In the genomic region with DNA sequence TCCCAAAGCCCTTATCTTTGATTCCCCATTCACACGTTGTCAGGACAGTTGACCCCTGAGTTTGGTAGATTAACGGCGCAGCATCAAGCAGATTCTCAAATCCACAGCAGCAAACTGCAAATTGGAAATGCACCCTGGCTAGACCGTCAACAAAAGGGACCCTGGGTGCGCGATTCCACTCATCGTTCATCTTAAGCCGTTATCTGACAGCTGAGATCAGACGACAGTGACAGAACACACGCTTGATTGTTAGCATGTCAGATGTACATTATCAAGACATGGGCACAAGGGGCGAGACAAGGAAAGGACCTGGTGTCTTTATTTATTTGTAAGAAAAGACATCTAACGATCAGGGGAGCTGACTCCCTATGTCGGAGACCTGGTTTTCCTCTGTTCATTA, we compare ENCODE assay signal across 13 mouse cellular contexts. TPM values are rescaled to one million over a fixed set of nuclear protein-coding genes. Genes with fewer than 3 reads are reported as not detected.
A peak's percentile ranks its signal among the peaks of the same experiment; 100 is the strongest.
DNase-seq lines count a peak whose midpoint lies in the region; ATAC-seq and TF ChIP-seq lines count a peak whose summit lies in the region.
"Had no signal": no experiment of that assay in that cellular context is flagged by ENCODE, and none has a peak within 500 bp of the region (broad histone marks: within the 10 kb centered on the region; RNA-seq: fewer than 3 reads in every experiment).

No protein-coding gene starts in this region.

- peak overlapping the region; percentile 51 for H3K4me2 ChIP-seq in forebrain, embryonic 13.5 days
- peak overlapping the region; percentile 52 for H3K4me2 ChIP-seq in midbrain, embryonic 16.5 days (ENCODE audit: low read length)
- H3K4me2 ChIP-seq: intestine, embryonic 15.5 days had no signal

- H3K9ac ChIP-seq in forebrain, embryonic 13.5 days: peak overlapping the region; percentile 40
- H3K9ac ChIP-seq in midbrain, embryonic 16.5 days (ENCODE audit: low read depth, low read length): no peak overlapping the region
- H3K9ac ChIP-seq: intestine, embryonic 15.5 days; liver, embryonic 14.5 days had no signal

- peaks cover 5% of the 10 kb centered on the region; the same call in 1 of the 2 replicates for H3K4me1 ChIP-seq in forebrain, embryonic 13.5 days
- H3K4me1 ChIP-seq in midbrain, embryonic 16.5 days (ENCODE audit: control insufficient read depth, insufficient read depth, low read length): no peaks in the 10 kb centered on the region
- H3K4me1 ChIP-seq: intestine, embryonic 15.5 days had no signal

- H3K36me3 ChIP-seq in forebrain, embryonic 13.5 days (ENCODE audit: poor library complexity, severe bottlenecking): no peaks in the 10 kb centered on the region
- H3K36me3 ChIP-seq in midbrain, embryonic 16.5 days (ENCODE audit: control insufficient read depth, insufficient read depth, low read length): no peaks in the 10 kb centered on the region
- H3K36me3 ChIP-seq: intestine, embryonic 15.5 days had no signal

- peak overlapping the region; percentile 17; the same call in 1 of the 2 replicates for H3K4me3 ChIP-seq in layer of hippocampus, adult 2 months
- peak overlapping the region; percentile 23 for H3K4me3 ChIP-seq in forebrain, embryonic 13.5 days
- peak overlapping the region; percentile 30 for H3K4me3 ChIP-seq in midbrain, embryonic 16.5 days (ENCODE audit: low read depth, low read length)
- H3K4me3 ChIP-seq: intestine, embryonic 15.5 days had no signal

- peak; percentile 62 for ATAC-seq in forebrain, embryonic 13.5 days
- no peak for ATAC-seq in midbrain, embryonic 16.5 days
- ATAC-seq: intestine, embryonic 15.5 days had no signal

- TF ChIP-seq CTCF in layer of hippocampus, adult 2 months (conservative IDR thresholded peaks at IDR 0.05): no peak

- WGBS in forebrain, embryonic 13.5 days: 27% methylated on average over 13 of the region's 13 CpGs
- 29% methylated on average over 13 of the region's 13 CpGs for WGBS in midbrain, embryonic 16.5 days

- DNase-seq in embryo, embryonic 10 days (ENCODE audit: low spot score): peak; percentile 13
- DNase-seq in embryo, embryonic 9.5 days (ENCODE audit: extremely low spot score): no peak
- DNase-seq in layer of hippocampus, adult 2 months (ENCODE audit: low spot score in 2 of 2): peak in 1 of 2 experiments; percentile 9
- DNase-seq in layer of hippocampus, adult 8-10 months (ENCODE audit: low spot score in 2 of 2): no peak
- DNase-seq in gastrocnemius, postnatal 25 days: no peak
- DNase-seq in cerebellum, adult 9-11 months: no peak
- DNase-seq: kidney, postnatal 4 days had no signal

- H3K27ac ChIP-seq in layer of hippocampus, adult 2 months: no peak overlapping the region
- H3K27ac ChIP-seq in forebrain, embryonic 13.5 days: peak overlapping the region; percentile 70
- H3K27ac ChIP-seq in midbrain, embryonic 16.5 days (ENCODE audit: low read length): peak overlapping the region; percentile 17; the same call in 1 of the 2 replicates
- H3K27ac ChIP-seq: intestine, embryonic 15.5 days; liver, embryonic 14.5 days had no signal

- H3K27me3 ChIP-seq in forebrain, embryonic 13.5 days: no peaks in the 10 kb centered on the region
- no peaks in the 10 kb centered on the region for H3K27me3 ChIP-seq in midbrain, embryonic 16.5 days (ENCODE audit: control insufficient read depth, insufficient read depth, low read depth, low read length)
- H3K27me3 ChIP-seq: intestine, embryonic 15.5 days had no signal

- H3K9me3 ChIP-seq in forebrain, embryonic 13.5 days (replicated peaks): no peaks in the 10 kb centered on the region
- no peaks in the 10 kb centered on the region for H3K9me3 ChIP-seq in midbrain, embryonic 16.5 days (replicated peaks; ENCODE audit: control insufficient read depth, low read length, poor library complexity, severe bottlenecking)
- H3K9me3 ChIP-seq: intestine, embryonic 15.5 days had no signal

RNA-seq across cellular contexts. Expression of gene Epha3, which starts 39.5 kb away (rescaled TPM):
- 10 to 100 TPM; 17.5 to 17.6 TPM for total RNA-seq in layer of hippocampus, adult 2 months (2021)
- total RNA-seq in layer of hippocampus, adult 8-10 months (2022): 10 to 100 TPM; 13.5 to 17.9 (median 15.4) TPM
- polyA plus RNA-seq in forebrain, embryonic 13.5 days (2015; fragmentation: Nextera tagmentation; extraction: Ambion mirVana): 86.5 and 88.2 TPM in 2 replicates
- 16.8 and 24.7 TPM in 2 replicates for polyA plus RNA-seq in midbrain, embryonic 16.5 days (2015; fragmentation: Nextera tagmentation; extraction: Ambion mirVana)
- total RNA-seq in gastrocnemius, postnatal 25 days (2021): under 1 TPM; 0.59 to 0.67 TPM
- total RNA-seq: common myeloid progenitor, adult 5-6 weeks; megakaryocyte-erythroid progenitor cell, adult 5-6 weeks had no signal

Comparison
In these comparisons a context has a peak if more than half of its experiments do, and no peak if none do; other contexts are left out.
1. RNA of gene Epha3, which starts 39.5 kb away (total RNA-seq): 17.5 to 17.6 TPM in layer of hippocampus, adult 2 months and 13.5 to 17.9 TPM in layer of hippocampus, adult 8-10 months; 0.59 to 0.67 TPM in gastrocnemius, postnatal 25 days; every median in the first group is over 4 times any median in the second.
2. Peak in every context shown above with its lines, with median percentiles within 50 percentile points of each other: H3K4me3 ChIP-seq.